Mouse (Mus musculus) spleen, postnatal 14 days (tissue): ENCODE data around the gene Themis2.
"Not testable (repeated sequence)": the region's sequence is repeated elsewhere in the genome, so short reads cannot be mapped to it uniquely, and the experiment has no call there.

Experiments used
- DNase-seq, 2 experiments: peaks; one replicate each; pipeline ENCODE4 v3.0.0; 2021 to 2022; ENCODE audit warnings: low spot score in 2 of 2

The Themis2 gene

DNA sequence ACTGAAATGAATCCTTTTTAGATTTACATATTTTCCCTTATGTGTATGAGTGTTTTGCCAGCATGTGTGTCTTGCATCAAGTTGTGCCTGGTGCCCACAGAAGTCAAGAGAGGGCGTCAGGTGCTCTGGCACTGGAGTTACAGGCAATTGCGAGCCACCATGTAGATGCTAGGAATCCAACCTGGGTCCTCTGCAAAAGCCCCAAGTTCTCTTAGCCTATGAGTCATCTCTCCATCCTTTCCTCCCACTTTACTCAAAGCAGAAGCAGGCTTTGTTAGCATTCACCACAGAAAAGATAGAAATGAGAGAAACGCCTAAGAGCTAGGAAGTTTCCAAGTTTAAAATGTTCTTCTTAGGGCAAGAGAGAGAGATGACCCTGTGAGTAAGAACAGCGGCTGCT is 3.7 kb upstream of the Themis2 start:
- DNase-seq: no peak

GRCm38 (mm10) chr4:132798666-132799065 is 2.5 kb upstream of the Themis2 start:
- not testable (repeated sequence) for DNase-seq

GRCm38 (mm10) chr4:132798028-132798427 is 1.8 kb upstream of the Themis2 start:
- no peak for DNase-seq

GRCm38 (mm10) chr4:132797461-132797860 is 1.3 kb upstream of the Themis2 start:
- DNase-seq: no peak

DNA sequence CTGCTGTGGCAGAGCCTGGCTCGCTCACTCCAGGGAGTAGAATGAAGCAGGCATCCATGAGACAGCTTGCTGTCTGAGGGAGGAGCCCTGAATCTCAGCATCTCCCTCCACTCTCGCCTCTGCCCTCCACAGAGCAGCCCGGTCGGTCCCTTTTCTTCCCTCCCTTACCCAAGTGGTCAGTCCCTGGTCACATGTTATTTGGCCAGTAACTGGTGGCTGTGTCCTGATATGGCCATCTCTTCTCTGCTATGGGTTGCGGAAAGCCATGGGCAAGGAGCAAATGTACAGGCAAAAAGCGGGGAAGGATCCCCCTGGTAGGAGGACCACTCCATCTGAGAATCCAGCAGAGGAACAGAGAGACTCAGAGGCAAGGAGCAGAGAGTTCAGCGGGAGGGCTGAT is 1.0 kb downstream of the Themis2 start:
- no peak for DNase-seq

GRCm38 (mm10) chr4:132794760-132795159 is 1.4 kb downstream of the Themis2 start:
- no peak for DNase-seq

GRCm38 (mm10) chr4:132794028-132794427 is 2.2 kb downstream of the Themis2 start:
- no peak for DNase-seq

GRCm38 (mm10) chr4:132793322-132794004 is 2.7 kb downstream of the Themis2 start:
- DNase-seq: not testable (repeated sequence)

DNA sequence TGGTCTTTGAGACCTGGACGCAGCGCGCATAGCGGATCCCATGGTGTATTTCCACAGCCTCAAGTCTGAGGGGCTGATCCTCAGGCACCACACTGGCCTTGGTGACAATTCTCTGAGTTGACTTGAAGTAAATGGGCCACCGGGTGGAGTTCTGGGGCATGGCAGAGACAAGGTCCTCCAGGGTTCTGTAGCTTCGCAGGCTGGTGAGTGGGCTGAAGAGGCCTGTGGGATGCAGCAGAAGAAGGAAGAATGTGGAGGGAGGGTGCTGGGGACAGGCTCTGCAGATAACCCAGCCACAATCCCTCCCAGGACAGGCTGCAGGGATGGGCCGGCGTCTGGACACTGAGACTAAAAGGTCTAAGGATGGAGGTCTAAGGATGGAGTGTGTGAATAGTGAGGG is 6.5 kb downstream of the Themis2 start:
- no peak for DNase-seq

DNA sequence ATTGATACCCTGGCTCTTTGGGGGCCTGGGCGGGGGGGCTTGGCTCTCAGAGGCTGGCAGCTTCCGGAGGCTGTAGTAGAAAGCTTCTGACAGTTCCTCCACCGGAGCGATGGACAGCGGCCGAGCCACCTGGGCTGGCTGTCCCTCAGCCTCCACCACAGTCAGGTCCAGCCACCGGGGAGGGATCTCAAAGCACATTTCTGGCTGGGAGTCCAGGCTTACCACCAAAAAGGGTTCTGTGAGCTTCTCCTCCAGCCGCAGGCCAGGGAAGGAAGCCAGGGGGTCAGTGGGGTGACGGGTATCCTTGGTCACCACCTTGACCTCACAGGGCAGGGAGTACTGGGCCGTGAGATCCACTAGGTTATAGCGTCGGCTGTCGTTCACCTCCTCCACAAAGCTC is 11.0 kb downstream of the Themis2 start:
- no peak for DNase-seq

- DNase-seq: no peak
These were observed 12.5 kb downstream of the Themis2 start for GRCm38 (mm10) chr4:132783732-132784131.

- DNase-seq: no peak
These were observed 15.9 kb downstream of the Themis2 start for GRCm38 (mm10) chr4:132780288-132780687.

DNA sequence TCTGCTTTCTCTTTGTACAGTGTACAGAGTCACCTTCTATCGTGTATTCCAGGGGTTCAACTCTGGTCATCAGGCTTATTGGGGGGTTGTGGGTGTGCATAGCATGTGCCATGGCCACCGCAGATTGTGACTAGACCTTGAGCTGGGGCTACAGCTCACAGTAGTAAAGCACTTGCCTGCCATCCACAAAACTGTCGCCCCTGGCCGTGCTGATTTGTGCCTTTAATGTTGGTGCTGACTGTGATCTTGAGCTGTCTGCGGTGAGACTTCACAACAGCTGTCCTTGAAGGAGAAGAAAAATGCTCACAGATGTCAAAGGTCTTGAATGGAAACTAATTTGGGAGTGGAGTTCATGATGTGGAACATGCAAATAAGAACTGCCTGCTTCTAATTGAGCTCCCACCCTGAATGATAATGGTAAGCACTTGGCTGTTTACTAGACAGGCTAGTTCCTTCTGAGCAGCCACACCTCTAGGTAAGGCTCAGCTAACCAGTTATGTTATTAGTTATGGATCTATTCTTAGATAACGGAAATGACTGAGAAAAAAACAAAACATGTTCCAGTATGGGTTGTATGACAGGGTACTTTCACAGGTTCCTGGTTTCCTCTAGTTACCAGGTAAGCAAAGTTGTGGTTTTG is 17.5 kb downstream of the Themis2 start:
- no peak for DNase-seq

- peak; percentile 65 to 76 for DNase-seq
These were observed 19.4 kb downstream of the Themis2 start for GRCm38 (mm10) chr4:132776764-132777163.

GRCm38 (mm10) chr4:132774905-132775304 is 21.3 kb downstream of the Themis2 start:
- no peak for DNase-seq

GRCm38 (mm10) chr4:132771776-132772175 is 24.4 kb downstream of the Themis2 start:
- no peak for DNase-seq

DNA sequence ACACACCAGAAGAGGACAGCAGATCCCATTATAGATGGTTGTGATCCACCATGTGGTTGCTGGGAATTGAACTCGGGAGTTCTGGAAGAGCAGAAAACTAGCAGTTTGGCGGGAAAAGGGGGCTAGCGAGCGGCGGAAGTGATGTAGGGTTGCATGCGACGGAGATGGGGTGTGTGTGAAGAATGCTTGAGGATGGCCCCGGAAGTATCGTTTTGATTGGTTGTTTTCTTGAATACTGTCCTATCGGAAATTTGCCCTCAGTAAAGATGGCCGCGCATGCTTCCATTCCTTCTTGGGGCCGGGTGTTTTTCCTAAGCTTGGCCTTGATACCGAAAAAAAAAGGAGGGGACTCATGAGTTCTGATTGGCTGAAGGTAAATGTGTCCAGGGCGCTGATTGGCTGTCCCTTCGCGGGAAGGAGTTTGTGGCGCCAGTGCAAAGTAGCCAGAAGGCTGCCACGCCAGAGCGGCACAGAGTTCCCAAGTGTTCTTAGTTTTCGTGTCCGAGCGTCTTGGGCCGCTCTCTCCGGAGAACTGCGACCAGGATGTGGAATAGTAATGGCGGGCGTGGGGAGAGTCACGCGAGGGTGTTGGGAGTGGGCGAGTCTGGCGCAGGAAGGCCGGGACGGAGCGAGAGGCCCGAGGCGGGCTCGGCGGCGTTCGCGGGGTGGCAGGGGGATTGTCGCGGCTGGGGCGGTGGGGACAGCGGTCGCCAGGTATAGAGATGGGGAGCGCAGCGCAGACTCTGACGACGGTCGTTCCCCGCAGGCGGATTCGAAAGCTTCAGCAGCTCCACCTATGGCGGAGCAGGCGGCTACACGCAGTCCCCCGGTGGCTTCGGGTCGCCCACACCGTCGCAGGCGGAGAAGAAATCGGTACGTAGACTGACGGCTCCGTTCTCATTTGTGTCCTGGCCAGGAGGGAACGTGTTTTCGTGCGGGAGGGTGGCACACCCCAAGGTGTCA is 28.0 kb downstream of the Themis2 start, which contains the start of gene Rpa2:
Gene Rpa2, plus strand, starts transcription at position 419 of the 963 bp plus-strand sequence.
- DNase-seq: peak; percentile 95 to 96

DNA sequence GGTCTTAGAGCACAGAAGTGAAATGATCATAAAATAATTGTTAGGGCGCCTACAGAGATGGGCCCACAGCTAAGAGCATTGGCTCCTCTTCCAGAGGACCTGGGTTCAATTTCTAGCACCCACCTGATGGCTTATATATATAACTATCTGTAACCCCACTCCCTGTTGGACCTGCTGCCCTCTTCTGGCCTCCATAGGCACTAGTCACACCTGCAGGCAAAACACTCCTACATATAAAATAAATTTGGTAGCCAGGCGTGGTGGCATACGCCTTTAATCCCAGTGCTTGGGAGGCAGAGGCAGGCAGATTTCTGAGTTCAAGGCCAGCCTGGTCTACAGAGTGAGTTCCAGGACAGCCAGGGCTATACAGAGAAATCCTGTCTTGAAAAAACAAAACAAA is 33.1 kb downstream of the Themis2 start:
- DNase-seq: not testable (repeated sequence)

DNA sequence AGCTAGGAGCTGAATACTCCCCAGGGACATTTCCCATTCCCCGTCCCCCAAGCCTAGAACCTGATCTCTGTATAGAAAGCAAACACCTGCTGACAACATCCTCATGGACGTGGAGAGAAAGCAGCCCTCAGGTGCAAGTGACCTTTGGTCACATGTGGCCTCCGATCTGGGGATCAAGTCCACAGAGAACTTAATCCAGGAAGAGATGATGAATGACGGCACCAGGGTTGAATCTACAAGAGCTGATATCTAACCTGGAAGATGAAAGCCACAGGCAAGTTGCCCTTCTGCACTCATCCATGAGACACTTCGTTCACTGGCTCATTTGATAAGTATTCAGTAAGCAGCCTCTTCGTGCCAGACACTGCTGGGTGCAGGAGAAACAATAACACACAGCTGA is 33.6 kb downstream of the Themis2 start:
- no peak for DNase-seq

DNA sequence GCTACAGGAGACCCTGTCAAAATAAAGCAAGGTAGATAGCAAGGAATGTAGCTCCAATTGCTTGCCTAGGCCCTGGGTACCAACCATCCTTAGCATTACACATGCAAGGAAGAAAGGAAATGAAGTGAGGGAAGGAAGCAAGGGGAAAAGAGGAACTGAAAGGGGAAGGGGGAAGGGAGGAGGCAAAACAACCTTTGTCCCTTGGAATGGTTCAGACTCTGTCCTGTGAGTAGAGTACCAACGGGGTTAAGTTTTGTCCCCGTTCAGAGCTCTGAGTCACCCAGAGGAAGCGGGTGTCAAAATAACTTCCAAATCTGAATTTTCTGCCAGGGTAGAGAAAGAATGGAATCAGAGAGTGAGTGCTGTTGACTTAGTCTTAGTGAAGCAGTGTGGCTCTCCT is 35.9 kb downstream of the Themis2 start:
- no peak for DNase-seq

DNA sequence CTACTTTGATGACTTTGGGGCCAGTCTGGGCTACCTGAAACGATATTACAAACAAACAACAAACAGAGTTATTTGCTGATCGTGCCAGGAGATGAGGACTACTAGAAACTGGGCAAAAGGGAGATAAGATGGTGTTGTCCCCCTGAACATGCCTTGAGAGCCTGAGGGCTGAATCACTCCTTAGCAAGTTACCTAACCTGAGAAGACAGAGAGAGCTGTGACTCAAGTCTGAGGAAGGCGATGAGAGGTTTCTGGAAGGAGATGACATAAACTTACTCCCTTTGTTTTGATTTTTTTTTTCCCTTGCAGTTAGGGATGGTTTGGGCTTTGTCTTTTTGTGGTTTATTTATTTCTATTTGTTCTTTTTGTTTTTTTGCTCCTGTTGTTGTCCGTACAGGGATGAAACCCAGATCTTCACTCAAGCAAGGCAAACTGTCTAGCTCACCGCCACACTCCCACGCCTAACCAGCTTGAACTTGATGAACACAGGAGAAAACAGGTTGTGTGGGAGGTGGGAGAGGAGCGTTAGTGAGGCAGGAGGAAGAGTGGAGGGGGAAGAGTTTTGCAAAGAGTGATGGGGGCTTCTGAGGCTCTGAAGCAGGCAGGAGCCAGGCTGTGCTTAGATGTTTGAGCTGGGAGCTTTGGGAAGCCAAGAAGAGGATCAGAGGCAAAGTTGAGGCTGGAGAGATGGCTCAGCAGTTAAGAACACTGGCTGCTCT is 38.4 kb downstream of the Themis2 start:
- DNase-seq: no peak

GRCm38 (mm10) chr4:132756974-132757373 is 39.2 kb downstream of the Themis2 start, which contains the start of gene Smpdl3b:
Gene Smpdl3b (minus strand): TSS chr4:132757252.
- DNase-seq: no peak
